Mouse (Mus musculus): ENCODE data around the gene 9230104L09Rik.

GRCm38 (mm10) chr2:148864966-148865365 is at the start of gene 9230104L09Rik:
- TF ChIP-seq CTCF (IDR thresholded peaks at IDR 0.05; ENCODE audit: extremely low read depth, insufficient read length, insufficient replicate concordance, low read depth, low read length) (no peak), POLR2A (IDR thresholded peaks at IDR 0.05; ENCODE audit: low read depth, low read length) (no peak)
